Mouse (Mus musculus): ENCODE results near the gene Idh3a. TPM values are rescaled to one million over a fixed set of nuclear protein-coding genes. Genes with fewer than 3 reads are reported as not detected.

Idh3a gene
- 57.4 TPM for polyA plus RNA-seq (2014; fragmentation: Illumina TruSeq; extraction: RNeasy Lipid Tissue Mini Kit (QIAGEN cat#74804); ENCODE audit: insufficient read depth, low read depth, low replicate concordance)

DNA sequence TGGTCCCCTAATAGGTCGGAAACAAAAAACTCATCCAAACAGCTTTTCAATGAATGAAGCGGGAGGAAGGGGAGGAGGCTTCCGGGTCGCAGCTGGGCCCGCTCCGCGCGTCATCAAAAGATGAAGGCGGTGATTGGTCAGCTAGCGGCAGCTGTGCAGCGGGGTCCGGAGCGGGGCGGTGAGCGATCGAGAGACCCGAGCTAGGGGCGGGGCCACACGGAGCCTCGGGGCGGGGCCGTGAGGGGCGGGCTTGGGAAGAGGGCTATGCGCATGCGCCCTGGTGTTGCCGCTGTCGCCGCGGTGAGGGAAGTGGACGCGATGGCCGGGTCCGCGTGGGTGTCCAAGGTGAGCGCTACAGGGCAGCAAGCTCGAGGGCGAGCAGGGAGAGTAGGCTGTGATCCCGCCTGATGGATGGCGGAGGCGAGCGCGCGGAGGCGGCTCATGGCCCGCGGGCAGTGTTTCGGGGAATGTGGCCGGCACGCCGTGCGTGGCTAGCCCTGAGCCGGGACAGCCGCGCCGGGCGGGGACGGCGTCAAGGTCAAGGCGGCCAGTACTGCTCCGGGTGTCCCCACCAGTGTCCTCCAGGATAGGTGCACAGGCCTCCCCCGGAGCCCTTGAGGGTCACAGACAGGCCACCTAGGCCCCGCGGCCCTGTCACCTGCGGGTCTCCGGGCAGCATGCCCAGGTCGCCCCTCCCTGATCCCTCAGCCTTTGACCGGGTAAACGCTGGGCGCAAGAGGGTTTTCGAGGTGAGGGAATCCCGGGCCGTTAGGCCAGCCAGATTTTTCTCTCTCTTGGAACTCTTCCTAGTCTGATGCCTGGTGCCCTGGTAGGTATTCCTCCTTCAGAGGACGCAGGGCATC lies at the start of gene Idh3a:
TSS of gene Idh3a (plus strand) at position 136 of the 863 bp plus-strand sequence.

DNA sequence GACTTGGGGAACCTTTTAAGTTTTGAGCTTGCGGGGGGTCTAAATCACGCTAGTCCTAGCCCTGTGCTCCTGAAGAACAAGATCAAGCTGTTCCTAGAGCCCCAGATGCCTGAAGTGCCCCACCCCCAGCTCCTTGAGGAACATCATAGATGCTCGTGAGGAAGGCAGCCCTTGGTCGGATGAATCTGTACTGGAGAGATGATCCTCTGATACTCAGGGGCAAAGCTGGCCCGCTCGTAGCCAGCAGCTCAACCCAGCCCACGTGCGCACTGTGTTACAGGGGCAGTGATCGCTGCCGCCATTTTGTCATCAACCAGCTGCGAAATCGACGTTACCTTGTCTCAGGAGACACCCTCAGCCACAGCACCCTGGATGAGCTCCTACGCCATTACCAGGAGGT lies 47.5 kb upstream of the Idh3a start, which contains the start of gene Sh2d7:
TSS of gene Sh2d7 (plus strand) at position 301 of the 400 bp plus-strand sequence.

DNA sequence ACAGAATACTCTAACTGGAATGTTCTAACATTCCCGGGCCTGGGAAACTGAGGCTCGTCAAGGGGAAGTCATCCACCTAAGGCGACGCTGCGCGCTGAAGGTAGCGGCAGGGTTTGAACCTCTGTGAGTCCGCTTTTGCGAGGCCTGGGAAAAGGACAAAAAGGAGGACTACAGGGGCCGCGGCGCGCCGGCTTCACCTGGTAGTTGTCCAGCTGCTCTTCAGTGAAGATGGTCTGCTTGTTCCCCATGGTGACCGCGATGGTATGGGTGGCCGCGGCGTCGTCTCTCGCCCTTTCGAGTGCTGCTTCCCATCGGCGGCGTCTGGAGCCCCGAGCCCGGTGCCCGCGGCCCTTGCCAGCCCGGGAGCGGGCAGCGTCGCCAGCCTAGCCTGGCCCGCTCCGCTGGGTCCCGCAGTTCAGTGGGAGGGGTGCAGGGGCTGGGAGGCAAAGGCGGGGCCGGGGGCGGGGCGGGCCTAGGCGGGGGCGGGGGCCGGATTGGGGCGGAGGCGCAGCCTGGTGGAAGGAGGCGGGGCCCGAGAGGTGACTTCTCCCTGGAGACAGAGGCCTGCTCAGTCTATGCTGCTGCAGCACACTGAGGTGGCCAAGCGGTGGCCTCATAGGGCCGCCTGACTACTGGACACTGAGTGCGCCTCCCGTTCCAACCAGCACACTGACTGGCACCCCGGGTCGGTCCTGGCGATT lies 26.2 kb upstream of the Idh3a start, which contains the start of gene Cib2:
TSS of gene Cib2 (minus strand) at position 448 of the 701 bp plus-strand sequence.

Other genes with a start within 250 kb of the Idh3a start
- 5.3 TPM for gene Dmxl2, start 84.7 kb upstream of the Idh3a start, polyA plus RNA-seq (2014; fragmentation: Illumina TruSeq; extraction: RNeasy Lipid Tissue Mini Kit (QIAGEN cat#74804); ENCODE audit: insufficient read depth, low read depth, low replicate concordance)
- gene Sh2d7, start 47.4 kb upstream of the Idh3a start, polyA plus RNA-seq (2014; fragmentation: Illumina TruSeq; extraction: RNeasy Lipid Tissue Mini Kit (QIAGEN cat#74804); ENCODE audit: insufficient read depth, low read depth, low replicate concordance), result not detected
- 18.9 TPM for gene Cib2, start 26.1 kb upstream of the Idh3a start, polyA plus RNA-seq (2014; fragmentation: Illumina TruSeq; extraction: RNeasy Lipid Tissue Mini Kit (QIAGEN cat#74804); ENCODE audit: insufficient read depth, low read depth, low replicate concordance)
- 0.48 TPM for gene Acsbg1, start 75.5 kb downstream of the Idh3a start, polyA plus RNA-seq (2014; fragmentation: Illumina TruSeq; extraction: RNeasy Lipid Tissue Mini Kit (QIAGEN cat#74804); ENCODE audit: insufficient read depth, low read depth, low replicate concordance)
- 28.4 TPM for gene Dnaja4, start 112.5 kb downstream of the Idh3a start, polyA plus RNA-seq (2014; fragmentation: Illumina TruSeq; extraction: RNeasy Lipid Tissue Mini Kit (QIAGEN cat#74804); ENCODE audit: insufficient read depth, low read depth, low replicate concordance)
- 61.6 TPM for gene Wdr61, start 148.2 kb downstream of the Idh3a start, polyA plus RNA-seq (2014; fragmentation: Illumina TruSeq; extraction: RNeasy Lipid Tissue Mini Kit (QIAGEN cat#74804); ENCODE audit: insufficient read depth, low read depth, low replicate concordance)
- 3.1 TPM for gene Crabp1, start 178.4 kb downstream of the Idh3a start, polyA plus RNA-seq (2014; fragmentation: Illumina TruSeq; extraction: RNeasy Lipid Tissue Mini Kit (QIAGEN cat#74804); ENCODE audit: insufficient read depth, low read depth, low replicate concordance)

Measured in lung, adult 10 weeks (tissue).